Comparison of ENCODE assay signal across 8 mouse cellular contexts in genomic region chr11:121741433-121741832, GRCm38 (mm10). TPM values are rescaled to one million over a fixed set of nuclear protein-coding genes. Genes with fewer than 3 reads are reported as not detected.
DNase-seq lines count a peak whose midpoint lies in the region; ATAC-seq lines count a peak whose summit lies in the region.

No protein-coding gene starts in this region.

- peak; percentile 93 for ATAC-seq in intestine, embryonic 16.5 days
- ATAC-seq in forebrain, embryonic 16.5 days = no peak

- 39% methylated on average over 1 of the region's 1 CpGs for WGBS in intestine, embryonic 16.5 days
- 70% methylated on average over 1 of the region's 1 CpGs for WGBS in forebrain, embryonic 16.5 days

- H3K4me2 ChIP-seq in intestine, embryonic 16.5 days (ENCODE audit: low read depth, low read length) = no peak overlapping the region
- H3K4me2 ChIP-seq in forebrain, embryonic 16.5 days (ENCODE audit: low read length) = no peak overlapping the region

- DNase-seq in left cerebral cortex, adult 11 months (ENCODE audit: low spot score) = peak; percentile 43
- DNase-seq in left cerebral cortex, postnatal 4 days = no peak
- peak; percentile 33 for DNase-seq in adrenal gland, postnatal 14 days
- DNase-seq in lung, postnatal 4 days = peak; percentile 65 to 66
- no peak for DNase-seq in ovary, postnatal 10 days (ENCODE audit: low spot score)
- no peak for DNase-seq in kidney, postnatal 10 days

- no peak overlapping the region for H3K9ac ChIP-seq in intestine, embryonic 16.5 days (ENCODE audit: low read depth, low read length)
- H3K9ac ChIP-seq in forebrain, embryonic 16.5 days (replicated peaks; ENCODE audit: low read depth, low read length) = no peak overlapping the region

- peak overlapping the region; percentile 93 for H3K27ac ChIP-seq in intestine, embryonic 16.5 days (ENCODE audit: low read length)
- H3K27ac ChIP-seq in forebrain, embryonic 16.5 days (ENCODE audit: low read length) = no peak overlapping the region

- H3K4me1 ChIP-seq in intestine, embryonic 16.5 days (ENCODE audit: control insufficient read depth, insufficient read depth, low read length) = peaks cover 9% of the 10 kb centered on the region
- H3K4me1 ChIP-seq in forebrain, embryonic 16.5 days (replicated peaks; ENCODE audit: control insufficient read depth, insufficient read depth, low read length) = no peaks in the 10 kb centered on the region

- H3K9me3 ChIP-seq in intestine, embryonic 16.5 days (ENCODE audit: control insufficient read depth, low read length) = no peaks in the 10 kb centered on the region
- H3K9me3 ChIP-seq in forebrain, embryonic 16.5 days (ENCODE audit: control insufficient read depth, low read length) = no peaks in the 10 kb centered on the region

- no peaks in the 10 kb centered on the region for H3K27me3 ChIP-seq in intestine, embryonic 16.5 days (replicated peaks; ENCODE audit: control insufficient read depth, insufficient read depth, low read length)
- no peaks in the 10 kb centered on the region for H3K27me3 ChIP-seq in forebrain, embryonic 16.5 days (replicated peaks; ENCODE audit: control insufficient read depth, insufficient read depth, low read length)

- no peaks in the 10 kb centered on the region for H3K36me3 ChIP-seq in intestine, embryonic 16.5 days (ENCODE audit: control insufficient read depth, insufficient read depth, low read length)
- H3K36me3 ChIP-seq in forebrain, embryonic 16.5 days (ENCODE audit: control insufficient read depth, insufficient read depth) = no peaks in the 10 kb centered on the region

- intact Hi-C loops in left cerebral cortex, postnatal 4 days (cut with DNase I) = no loop called here

- H3K4me3 ChIP-seq in intestine, embryonic 16.5 days (ENCODE audit: low read length) = no peak overlapping the region
- H3K4me3 ChIP-seq in forebrain, embryonic 16.5 days (replicated peaks; ENCODE audit: low read length) = no peak overlapping the region

RNA-seq across cellular contexts. Expression of gene Metrnl, which starts 40.1 kb away (rescaled TPM):
- total RNA-seq in left cerebral cortex, postnatal 4 days (2021) = 1 to 10 TPM; 6.5 to 6.8 TPM
- 32.8 and 48.8 TPM in 2 replicates for total RNA-seq in adrenal gland, postnatal 14 days (2021)
- polyA plus RNA-seq in intestine, embryonic 16.5 days (2015; fragmentation: Nextera tagmentation; extraction: Ambion mirVana) = 40.3 and 44.9 TPM in 2 replicates
- polyA plus RNA-seq in forebrain, embryonic 16.5 days (2015; fragmentation: Nextera tagmentation; extraction: Ambion mirVana) = 6.0 and 6.3 TPM in 2 replicates

Comparison
In these comparisons a context has a peak if more than half of its experiments do, and no peak if none do; other contexts are left out.
1. DNase-seq: peak in left cerebral cortex, adult 11 months (single experiment), adrenal gland, postnatal 14 days (single experiment) and lung, postnatal 4 days (2 of 2); none in left cerebral cortex, postnatal 4 days (single experiment), ovary, postnatal 10 days (single experiment) and kidney, postnatal 10 days (single experiment).